Mouse (Mus musculus) spleen, postnatal 10 days (tissue): ENCODE results near the gene 4933425L06Rik.

Experiments
- DNase-seq, 2 experiments: peaks; one replicate each; pipeline ENCODE4 v3.0.0; 2021 to 2022; ENCODE audit warnings: low spot score in 2 of 2

Gene 4933425L06Rik

DNA sequence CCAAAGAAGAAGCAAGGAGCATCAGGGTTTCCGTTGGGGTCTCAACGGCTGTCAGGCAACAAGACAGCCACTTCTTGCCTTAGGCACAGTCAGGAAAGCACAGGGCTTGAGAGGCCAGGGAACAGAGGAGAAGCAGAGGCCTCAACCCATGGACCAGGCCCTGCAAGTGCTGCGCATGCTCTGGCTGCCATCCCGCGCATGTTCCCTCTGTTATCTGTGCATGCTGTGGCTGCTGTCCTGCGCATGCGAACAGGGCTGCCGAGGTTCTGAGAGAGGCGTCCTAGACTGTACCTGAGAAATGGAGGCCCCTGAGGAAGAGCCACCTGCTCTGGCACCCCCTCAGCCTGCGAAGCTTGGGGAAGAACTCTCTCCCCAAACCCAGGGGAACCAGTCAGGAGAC is at the start of gene 4933425L06Rik:
Gene 4933425L06Rik, plus strand, starts transcription at position 261 of the 400 bp plus-strand sequence.
- no peak for DNase-seq

DNA sequence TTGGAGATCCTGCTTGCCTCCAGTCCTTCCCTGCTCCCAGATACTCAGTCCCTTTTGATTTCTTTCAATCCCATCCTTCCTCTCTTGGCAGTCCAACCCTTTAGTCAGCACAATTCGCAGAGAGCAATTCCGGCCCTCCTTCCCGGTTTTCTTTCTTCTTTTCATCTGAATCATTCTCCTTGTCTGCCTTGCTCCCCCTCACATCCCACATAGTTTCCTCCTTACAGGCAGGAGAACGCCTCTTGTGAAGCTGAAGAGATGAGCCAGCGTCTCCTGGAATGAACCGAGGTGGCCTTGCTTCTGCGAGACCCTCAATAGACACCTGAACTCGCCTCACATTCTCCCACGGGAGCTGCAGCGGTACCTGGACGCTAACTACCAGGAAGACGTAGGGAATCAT is 44.1 kb upstream of the 4933425L06Rik start:
- no peak for DNase-seq

DNA sequence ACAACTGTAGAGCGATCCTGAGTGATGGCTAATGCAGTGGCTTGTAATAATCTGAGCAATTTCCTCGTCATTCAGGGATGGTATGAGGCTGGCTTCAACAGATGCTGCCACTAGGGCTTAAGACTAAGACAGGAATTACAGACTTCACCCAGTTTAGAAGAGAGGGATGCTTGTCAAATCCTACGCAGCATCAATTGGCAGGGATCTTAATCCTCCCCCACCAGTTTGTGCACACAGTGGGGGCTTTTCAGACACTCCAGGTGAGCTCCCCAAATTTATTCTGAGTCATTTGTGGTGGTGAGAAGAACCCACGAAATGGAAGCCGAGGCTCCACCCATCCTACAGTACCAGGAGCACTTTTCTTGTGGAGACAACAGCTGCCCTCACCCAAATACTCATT is 43.6 kb upstream of the 4933425L06Rik start:
- no peak for DNase-seq

DNA sequence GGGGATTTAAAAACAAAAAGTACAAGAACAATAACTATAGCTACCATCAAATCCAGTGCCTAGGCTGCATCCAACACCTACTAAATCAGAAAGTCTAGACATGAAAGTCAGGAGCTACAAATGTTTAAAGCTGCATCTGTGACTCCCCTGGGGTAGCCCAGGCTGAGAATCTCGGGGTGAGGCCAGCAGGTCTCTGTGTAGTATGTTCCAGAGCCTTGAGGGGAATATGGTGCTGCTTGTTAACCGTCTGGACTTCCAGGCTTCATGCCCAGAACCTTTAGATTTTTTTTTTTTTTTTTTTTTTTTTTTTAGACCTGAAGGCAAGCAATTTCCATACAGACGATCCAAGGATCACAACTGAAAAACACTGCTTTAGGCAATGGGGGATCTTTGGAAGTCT is 38.0 kb upstream of the 4933425L06Rik start:
- no peak for DNase-seq

DNA sequence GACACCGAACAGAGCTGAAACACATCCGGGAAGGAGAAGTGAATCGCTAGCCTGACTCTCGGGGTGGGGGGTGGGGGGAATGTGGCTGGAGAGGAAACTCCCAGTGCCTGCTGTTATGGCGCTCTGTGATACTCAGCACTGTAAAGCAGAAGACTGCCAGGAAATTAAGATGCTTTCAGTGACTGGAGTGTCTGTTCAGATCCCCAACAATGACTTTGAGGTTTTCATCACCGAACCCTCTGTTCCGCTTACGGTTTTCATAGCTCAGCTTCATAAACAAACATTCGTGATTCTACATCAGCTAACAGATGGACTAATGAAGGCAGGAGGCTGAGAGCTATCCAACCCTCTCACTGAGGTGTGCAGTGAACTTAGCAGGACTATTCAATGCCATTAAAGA is 34.5 kb upstream of the 4933425L06Rik start:
- DNase-seq = no peak

DNA sequence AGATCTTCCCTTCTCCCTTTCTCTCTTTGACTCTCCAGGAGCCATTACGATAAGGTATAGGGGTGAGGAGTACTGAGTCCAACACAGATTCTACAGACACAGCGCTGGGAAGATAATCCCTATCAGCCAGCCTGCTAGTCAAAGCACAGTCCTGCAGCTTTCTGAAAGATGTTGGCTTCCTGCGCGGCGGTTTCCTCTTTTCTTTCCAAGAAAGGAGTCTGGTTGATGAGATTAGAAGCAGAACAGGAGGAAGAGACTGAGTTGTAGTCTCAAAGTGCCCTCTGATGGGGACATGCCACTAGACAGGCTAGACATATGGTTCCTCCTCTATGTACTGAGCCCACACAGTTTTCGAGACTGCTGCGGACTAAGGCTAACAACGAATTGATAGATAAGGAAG is 33.3 kb upstream of the 4933425L06Rik start:
- no peak for DNase-seq

DNA sequence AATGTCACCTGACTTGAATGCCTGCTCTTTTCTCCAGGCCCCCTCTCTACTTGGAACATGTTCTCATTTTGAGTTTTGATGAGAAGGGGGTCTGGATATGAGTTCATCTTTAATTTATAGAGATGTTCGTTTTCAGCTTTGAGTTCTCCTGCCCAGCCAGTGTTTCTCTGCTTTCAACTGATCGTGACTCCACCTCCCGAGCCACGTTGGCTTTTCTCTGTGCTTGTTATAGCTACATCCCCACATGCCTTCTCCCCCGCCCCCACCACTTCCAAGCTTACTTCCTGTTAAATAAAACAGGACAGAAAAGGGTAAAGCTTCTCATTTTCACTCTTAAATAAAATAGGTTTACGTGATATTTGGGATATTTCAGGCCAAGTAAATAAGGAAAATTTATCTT is 30.5 kb upstream of the 4933425L06Rik start:
- no peak for DNase-seq

DNA sequence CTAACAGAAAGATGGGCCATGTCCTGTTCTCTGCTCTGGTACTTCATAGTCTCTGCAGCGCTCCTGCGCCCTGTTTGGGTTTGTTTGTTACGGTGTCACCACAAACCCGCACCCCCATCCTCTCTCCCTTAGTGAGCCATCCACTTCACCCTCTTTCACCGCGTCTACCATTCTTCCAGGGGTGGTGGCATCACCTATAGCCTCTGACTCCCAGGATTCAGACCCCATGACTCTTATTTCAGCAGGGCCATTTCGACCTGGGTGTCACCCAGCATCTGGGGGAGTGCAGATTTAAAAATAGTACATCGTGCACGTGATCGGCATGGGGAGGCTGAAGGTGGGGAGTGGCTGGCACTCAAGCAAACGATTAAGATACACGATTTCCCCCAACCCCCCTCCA is 28.3 kb upstream of the 4933425L06Rik start:
- no peak for DNase-seq

DNA sequence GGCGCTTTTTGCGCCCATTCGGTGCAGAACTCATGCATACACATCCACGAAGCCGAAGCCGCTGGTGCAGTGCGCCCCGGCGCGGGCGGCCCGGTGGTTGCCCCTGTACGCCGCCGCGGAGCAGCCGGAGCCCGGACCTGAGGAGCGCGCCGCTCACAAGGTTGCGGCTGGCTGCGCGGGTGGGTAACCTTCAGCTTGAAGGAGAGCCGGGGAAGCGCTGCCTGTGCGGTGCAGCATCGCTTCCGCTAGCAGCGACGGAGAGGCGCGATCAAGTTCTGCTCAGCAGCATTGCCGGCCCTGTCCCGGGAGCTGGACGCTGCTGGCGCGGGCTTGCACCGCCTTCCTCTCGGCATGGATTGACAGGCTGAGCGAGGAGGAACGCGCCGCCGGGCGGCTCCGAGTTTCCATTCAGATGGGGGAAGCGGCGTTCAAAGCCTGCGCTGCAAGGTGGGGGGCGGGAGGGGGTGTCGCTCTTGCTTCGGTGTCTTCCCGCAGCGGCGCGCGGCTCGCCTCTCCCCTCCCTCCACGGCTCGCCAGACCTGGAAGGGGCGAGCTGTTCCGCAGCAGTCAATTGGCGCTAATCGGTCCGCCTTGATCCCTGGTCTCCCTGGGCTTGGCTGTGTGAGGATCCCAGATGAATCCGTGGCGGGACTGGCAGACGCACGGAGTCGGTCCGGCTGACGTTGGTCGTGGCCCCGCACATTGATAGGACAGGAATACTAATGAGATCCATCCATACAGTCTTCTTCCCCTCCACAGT is 27.6 kb upstream of the 4933425L06Rik start, which contains the start of gene Rgs7bp:
Gene Rgs7bp, minus strand, starts transcription at position 750 of the 760 bp plus-strand sequence.
- DNase-seq = peak; percentile 13 to 51

DNA sequence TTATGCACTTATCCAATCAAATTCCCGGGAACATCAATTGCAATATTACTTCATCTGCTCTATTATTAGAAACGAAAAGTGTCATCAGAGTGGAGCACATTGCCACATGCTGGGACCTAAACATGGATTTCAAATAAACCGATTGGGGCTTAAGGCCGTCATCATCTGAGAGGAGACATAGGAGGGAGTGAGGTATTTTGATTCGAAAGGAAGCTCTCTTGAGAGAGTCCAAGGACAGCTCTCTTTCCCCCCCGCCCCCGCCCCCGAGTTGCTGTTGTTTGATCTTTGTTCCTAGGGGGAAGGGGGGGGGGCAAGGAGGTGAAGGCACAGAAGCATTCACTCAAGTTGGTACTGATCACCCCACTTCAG is 27.0 kb upstream of the 4933425L06Rik start:
- DNase-seq = no peak

DNA sequence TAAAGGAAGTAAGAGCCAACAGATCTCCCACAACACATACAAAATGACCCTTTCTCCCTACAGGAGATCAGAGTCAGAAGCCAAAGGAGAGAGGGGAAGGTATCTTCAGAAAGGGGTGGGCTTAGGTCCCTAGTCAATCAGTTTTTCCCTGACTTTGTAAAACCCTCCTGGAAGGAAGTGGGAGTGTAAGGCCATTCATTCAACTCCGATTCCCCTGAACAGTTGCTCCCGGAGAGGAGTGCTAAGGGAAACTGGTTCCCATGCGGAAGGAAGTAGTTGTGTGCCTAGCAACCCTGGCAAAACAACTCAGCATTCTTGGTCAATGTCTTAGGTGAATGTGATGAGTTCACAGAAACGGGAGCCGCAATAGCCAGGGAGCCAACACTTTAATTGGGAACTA is 26.5 kb upstream of the 4933425L06Rik start:
- DNase-seq = no peak

DNA sequence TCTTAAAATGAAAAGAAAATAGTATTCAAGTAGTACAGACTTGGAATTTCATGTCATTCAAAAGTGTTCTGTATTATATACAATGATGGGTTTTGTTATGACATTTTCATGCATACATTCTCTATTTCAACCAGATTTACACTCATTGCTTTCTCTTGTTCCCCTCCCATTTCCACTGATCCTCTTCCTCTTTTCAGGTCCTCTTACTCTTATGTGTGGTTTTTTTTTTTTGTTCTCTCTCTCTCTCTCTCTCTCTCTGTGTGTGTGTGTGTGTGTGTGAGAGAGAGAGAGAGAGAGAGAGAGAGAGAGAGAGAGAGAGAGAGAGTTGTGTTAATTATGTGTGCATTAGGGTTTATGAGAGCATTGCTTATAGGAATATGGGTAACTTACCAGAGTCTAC is 15.8 kb upstream of the 4933425L06Rik start:
- no peak for DNase-seq

DNA sequence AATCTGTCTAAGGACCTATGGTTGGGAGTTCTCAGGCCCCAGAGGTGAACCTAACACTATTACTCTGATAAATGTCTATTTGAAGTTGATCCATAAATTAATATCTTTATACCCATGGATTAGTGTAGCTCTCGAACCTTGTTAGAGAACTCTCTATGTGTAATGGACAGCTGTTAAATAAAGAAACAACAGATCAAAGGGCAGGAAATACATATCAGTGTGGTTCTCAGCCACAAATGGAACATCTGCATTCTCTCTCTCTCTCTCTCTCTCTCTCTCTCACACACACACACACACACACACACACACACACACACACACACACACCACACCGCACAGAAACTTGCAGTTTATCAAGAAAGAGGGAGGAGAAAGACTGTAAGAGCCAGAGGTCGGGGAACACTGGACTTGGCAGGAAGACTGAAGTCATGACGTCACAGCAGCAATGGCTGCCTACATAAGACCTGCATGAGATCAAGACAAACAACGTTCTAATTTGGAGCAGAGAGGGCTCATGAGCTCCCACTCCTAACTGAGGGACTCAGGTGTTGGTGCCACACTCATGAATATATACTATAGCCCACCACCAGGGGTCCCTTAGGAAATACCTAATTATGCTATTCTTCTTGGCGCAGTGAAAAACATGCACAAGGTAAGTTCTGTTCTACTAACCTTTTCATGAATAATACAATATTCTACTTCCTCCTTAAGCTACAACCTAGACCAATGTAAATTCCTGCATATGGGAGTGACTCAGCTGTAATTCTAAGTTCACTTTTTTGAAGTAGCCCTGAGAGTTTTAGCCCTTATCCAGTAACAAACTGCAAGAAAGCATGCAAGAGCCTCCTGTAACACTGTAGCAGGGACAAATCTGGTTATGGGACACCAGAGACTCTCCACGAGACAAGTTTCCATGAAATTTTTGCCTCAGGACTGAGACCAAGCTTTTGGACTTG is 14.8 kb upstream of the 4933425L06Rik start:
- DNase-seq = no peak

DNA sequence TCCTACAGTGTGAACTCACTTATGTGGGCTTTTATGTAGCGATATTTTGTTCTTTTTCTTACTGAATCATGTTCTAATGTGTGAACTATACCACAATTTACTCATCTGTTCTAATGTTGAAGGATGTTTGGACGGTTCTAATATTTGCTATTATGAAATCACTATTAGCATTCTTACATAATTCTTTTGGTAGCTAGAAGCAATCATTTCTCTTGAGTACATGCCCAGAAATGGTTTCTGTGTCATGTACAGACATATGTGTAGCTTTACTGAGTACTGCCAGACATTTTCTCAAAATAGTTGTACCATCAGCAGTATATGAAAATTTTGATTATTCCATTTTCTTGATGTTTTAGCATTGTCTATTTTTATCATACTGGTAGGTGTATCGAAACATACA is 7.4 kb downstream of the 4933425L06Rik start:
- no peak for DNase-seq

DNA sequence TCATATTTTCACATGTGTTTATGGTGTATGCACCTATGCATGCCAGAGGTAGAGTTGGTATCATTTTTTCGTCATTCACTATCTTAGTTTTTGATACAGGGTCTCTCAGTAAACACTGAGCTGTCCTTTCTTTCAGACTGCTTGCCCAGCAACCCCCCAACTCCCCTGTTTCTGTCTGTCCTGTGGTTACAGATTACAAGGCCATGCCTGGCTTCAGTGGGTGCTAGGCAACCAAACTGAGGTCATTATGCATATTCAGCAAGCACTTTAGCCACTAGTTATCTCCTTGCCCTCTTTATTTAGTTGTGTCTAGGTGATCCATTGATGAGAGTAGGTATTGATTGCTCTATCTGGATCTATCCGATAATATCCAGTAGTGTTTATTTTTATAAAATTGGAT is 14.4 kb downstream of the 4933425L06Rik start:
- no peak for DNase-seq

DNA sequence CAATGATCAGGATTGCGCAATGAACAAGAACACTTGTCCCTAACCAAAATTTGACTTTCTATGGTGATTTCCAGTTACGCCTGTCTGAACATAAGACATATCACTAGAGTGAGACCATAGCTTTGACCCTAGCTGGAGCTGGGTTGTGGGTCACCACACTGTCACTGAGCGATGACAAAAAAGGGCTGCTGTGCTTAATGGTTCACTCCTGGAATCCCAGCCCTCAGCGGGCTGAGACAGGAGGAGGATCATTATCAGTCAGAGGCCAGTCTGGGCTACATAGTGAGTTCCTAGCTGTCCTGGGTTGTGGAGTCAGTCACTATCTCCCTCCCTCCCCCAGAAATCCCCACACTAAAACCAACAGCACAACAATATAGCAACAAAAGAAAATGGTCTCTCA is 18.8 kb downstream of the 4933425L06Rik start:
- no peak for DNase-seq

DNA sequence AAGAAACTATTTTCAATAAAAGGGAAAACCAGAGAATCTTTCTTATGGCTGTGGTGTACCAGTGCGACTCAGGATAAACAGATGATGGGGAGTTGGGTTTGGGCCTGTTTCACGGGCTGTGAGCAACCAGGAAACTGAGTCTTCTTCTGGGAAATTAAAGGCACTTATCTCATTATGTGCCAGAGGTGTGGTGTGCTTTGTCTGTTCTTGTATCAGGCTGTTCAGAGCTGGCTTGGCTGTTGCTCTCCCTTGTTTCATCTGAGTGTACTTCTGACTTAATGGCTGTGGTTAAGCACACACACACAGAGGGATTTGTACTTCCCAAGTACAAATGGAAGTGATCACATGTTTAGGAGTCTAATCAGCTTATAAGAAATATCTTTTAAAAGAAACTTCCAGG is 22.5 kb downstream of the 4933425L06Rik start:
- DNase-seq = no peak

DNA sequence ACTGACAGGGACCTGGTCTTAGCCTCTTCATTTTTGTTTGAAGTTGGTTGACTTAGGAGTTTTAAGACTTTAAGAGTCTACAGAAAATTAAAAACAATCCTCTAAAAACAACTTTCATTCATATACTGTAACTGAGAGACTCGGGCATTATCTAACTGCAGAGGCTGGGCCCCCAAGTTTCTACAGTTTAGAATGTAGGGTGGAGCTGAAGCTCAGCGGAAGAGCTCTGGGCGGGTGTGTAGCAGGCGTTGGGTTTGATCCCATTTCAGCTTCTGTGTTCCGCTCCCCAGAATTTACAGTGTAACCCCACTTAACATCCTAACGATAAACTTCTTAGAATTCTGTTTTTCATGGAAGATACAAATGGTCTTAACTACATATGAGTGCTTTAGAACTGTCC is 29.7 kb downstream of the 4933425L06Rik start:
- DNase-seq = no peak

DNA sequence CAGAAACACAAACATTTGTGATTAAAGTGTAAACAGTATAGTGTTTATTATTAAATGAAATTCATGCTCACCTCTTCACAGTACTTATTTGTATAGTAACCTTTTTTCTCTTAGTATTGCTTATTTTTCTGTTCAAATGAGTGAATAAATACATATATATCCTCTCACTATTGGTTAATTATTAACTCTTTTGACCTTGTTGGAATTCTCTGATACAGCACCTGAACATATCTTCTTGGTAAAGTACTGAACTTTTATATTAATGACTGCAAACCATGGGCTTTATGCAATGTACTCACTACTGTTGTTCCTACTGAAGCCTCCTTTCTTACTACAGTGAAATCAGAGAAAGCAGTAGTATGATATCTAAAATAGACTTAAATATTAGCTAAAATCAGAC is 39.7 kb downstream of the 4933425L06Rik start:
- no peak for DNase-seq

DNA sequence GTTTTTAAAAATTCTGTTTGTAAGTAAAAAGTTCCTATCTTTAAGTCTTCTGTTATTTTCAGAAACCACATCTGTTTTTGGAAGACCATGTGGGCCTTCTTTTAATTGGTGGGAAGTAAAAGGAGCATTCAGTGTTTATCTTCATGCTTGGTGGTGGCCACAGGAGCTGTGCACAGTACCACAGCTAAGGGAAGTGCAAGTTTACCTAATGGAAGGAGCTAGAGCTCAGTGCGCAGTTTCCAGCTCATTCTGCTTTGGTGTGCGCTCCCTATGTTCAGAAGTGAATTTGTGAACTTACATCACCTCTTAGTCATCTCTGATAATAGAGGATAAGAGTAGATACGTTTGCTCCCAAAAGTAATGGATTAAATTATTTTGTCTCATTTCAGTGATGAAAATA is 40.2 kb downstream of the 4933425L06Rik start:
- DNase-seq = no peak

DNA sequence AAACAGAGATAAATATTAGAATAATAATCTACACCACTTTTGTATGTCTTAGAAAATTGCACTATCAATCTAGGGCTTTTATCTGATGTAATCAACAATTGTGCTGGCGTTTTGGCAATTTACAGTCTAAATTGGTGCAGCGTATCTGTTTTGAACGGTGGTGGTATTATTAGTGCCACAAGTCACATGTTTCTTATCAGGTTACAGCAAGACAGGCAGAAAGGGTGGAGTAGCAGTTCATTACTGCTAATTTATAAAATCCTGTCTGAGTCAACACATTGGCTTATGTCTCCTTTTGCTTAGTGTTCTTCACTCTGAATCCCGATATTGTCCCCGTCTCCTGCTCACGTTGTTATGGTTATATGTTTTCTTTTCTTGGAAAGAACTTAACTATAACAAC is 48.2 kb downstream of the 4933425L06Rik start:
- DNase-seq = no peak

DNA sequence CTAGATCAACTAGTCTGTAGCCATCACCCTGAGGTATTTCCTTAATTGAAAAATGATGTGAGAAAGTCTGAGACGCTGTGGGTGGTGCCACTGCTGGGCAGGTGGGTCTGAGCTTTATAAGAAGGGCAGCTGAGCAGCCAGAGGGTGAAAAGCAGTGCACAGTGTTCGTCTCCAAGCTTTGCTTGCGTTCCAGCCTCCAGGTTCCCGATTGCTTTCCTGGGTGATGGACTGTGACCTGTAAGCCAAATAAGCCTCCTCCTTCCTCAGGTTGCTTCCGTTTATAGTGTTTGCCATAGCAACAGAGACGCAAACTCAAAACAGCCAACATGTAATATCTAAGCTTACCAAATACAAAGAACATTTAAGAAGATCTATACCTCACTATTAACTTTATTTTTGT is 50.4 kb downstream of the 4933425L06Rik start:
- DNase-seq = no peak

DNA sequence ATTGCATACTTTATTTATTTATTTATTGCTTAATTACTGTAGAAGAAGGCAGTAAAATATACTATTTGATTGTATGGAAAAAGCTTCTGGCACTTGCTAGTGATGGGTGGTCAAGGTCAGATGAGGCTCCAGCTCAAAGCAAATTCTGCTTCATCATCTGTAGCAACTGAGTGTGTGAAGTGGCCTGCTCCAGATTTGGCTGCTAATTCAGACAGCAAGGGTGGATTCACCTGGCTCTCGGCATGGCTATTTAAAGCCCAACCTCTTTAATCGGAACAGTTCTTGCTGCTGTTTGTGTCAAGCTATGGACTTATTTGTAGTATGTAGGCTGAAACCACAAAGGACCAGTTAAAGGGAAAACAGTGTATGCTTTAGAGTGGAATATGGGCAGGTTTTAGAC is 50.9 kb downstream of the 4933425L06Rik start:
- no peak for DNase-seq
